Mouse (Mus musculus): ENCODE measurements at regions not wholly inside any gene's neighbourhood (a gene's known extent, or its start where the extent isn't known, plus 50 kb on each side); places are given as distances from the start of the nearest gene placed in this dataset.
A peak's percentile ranks its signal among the peaks of the same experiment; 100 is the strongest.

DNA sequence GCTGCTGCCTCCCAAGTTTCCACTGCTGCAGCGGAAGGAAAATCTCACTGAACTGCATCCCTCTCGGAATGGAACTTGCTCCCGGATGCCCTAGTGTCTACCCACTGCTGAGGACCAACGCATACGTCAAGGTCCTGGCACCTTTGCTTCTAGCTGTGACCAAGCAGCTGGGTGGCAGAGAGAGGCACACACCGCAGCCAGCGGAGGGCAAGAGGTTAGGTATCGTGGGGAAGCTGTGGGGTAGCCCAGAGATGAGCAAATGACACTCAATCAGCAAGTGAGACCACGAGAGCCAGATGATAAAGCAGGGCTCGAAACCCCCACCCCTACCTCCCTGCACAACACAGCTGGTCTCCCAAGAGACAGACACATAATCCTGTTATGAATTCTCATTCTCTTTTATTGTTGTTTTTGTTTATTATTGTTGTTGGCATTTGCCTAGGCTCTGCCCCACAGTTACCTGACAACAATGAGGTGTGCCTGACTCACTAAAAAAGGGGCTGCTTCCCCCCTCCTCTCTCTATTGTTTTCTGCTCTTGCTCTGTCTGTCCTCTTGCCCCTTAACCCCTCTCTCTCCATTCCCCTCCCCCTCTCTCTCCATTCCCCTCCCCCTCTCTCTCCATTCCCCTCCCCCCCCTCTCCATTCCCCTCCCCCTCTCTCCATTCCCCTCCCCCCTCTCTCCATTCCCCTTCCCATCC is 112.0 kb upstream of the Spred2 start:
- H3K27me3 ChIP-seq (ENCODE audit: control insufficient read depth, insufficient read depth, low read length): 0 out of 2 replicates have a peak, but pooled peaks cover 2% of the 10 kb centered on the region
- intact Hi-C loops (cut with DNase I): no loop called here
- no peak overlapping the region for H3K27ac ChIP-seq
- WGBS: 30% methylated on average over 10 of the region's 10 CpGs
- no peak for TF ChIP-seq EP300 (IDR thresholded peaks at IDR 0.05; ENCODE audit: insufficient read depth, low read depth, low read length)
- no peak for TF ChIP-seq POLR2A (IDR thresholded peaks at IDR 0.05; ENCODE audit: insufficient read depth, low read depth, low read length)
- no peak for TF ChIP-seq CTCF (IDR thresholded peaks at IDR 0.05)
- no peaks in the 10 kb centered on the region for H3K79me2 ChIP-seq (replicated peaks; ENCODE audit: control insufficient read depth, insufficient read depth, low read length)
- no peak overlapping the region for H3K4me3 ChIP-seq
- no peak overlapping the region for H3K9ac ChIP-seq (ENCODE audit: low read depth, low read length)
- H3K36me3 ChIP-seq (ENCODE audit: control insufficient read depth, insufficient read depth, low read length): no peaks in the 10 kb centered on the region
- no peaks in the 10 kb centered on the region for H3K4me1 ChIP-seq (ENCODE audit: control insufficient read depth, insufficient read depth, low read length)
- no peak for DNase-seq

DNA sequence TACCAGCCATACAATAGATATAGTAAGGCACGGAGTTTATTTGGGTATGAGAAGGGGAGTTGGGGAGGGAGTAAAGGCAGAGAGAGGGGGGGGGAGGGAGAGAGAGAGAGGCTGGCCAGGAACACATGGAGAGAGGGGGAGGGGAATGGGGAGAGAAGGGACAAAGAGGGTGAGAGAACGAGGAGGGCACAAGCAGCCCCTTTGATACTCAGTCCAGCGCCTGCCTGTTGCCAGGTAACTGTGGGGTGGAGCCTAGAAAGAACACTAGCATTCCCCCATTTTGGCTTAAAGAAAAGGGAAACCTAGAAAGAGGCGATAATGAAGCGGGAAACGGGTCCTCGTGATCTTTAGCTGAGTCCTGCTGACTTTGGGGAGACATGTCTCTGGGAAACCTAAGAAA is 110.6 kb upstream of the Spred2 start:
- 0 out of 2 replicates have a peak, but pooled peaks cover 2% of the 10 kb centered on the region for H3K27me3 ChIP-seq (ENCODE audit: control insufficient read depth, insufficient read depth, low read length)
- no peaks in the 10 kb centered on the region for H3K36me3 ChIP-seq (ENCODE audit: control insufficient read depth, insufficient read depth, low read length)
- no peak for DNase-seq
- H3K4me1 ChIP-seq (ENCODE audit: control insufficient read depth, insufficient read depth, low read length): no peaks in the 10 kb centered on the region
- H3K27ac ChIP-seq: no peak overlapping the region
- TF ChIP-seq EP300 (IDR thresholded peaks at IDR 0.05; ENCODE audit: insufficient read depth, low read depth, low read length) (no peak), CTCF (IDR thresholded peaks at IDR 0.05) (no peak), POLR2A (IDR thresholded peaks at IDR 0.05; ENCODE audit: insufficient read depth, low read depth, low read length) (no peak)
- H3K4me3 ChIP-seq: no peak overlapping the region
- 74% methylated on average over 7 of the region's 7 CpGs for WGBS
- H3K9ac ChIP-seq (ENCODE audit: low read depth, low read length): no peak overlapping the region
- intact Hi-C loops (cut with DNase I): no loop called here
- H3K79me2 ChIP-seq (replicated peaks; ENCODE audit: control insufficient read depth, insufficient read depth, low read length): no peaks in the 10 kb centered on the region

DNA sequence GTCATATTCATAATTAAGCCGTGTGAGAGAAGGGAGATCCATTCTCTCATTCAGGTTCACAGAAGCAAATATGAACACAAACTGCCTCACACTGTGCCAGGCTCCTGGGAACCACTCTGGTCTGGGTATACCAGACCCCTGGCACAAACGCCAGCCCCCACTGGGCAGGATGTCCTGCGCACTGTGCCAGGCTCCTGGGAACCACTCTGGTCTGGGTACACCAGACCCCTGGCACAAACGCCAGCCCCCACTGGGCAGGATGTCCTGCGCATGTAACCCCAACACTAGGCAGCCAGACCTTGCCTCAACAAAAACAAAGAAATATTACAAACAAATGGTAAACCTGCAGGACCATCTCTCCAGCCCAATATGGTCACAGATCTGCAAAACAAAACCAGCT is 101.2 kb upstream of the Spred2 start:
- H3K27me3 ChIP-seq (ENCODE audit: control insufficient read depth, insufficient read depth, low read length): no peaks in the 10 kb centered on the region
- no peak overlapping the region for H3K27ac ChIP-seq
- H3K4me1 ChIP-seq (ENCODE audit: control insufficient read depth, insufficient read depth, low read length): peaks cover 1% of the 10 kb centered on the region; the same call in 1 of the 2 replicates
- WGBS: 72% methylated on average over 5 of the region's 5 CpGs
- H3K79me2 ChIP-seq (replicated peaks; ENCODE audit: control insufficient read depth, insufficient read depth, low read length): no peaks in the 10 kb centered on the region
- H3K4me3 ChIP-seq: no peak overlapping the region
- H3K36me3 ChIP-seq (ENCODE audit: control insufficient read depth, insufficient read depth, low read length): no peaks in the 10 kb centered on the region
- no peak for TF ChIP-seq POLR2A (IDR thresholded peaks at IDR 0.05; ENCODE audit: insufficient read depth, low read depth, low read length)
- TF ChIP-seq CTCF (IDR thresholded peaks at IDR 0.05): no peak
- TF ChIP-seq EP300 (IDR thresholded peaks at IDR 0.05; ENCODE audit: insufficient read depth, low read depth, low read length): no peak
- intact Hi-C loops (cut with DNase I): loop anchor here (2.0 to 10.0 kb wide), 3 partner anchors 250 to 578 kb away; partner anchors contain the start of gene Rab1a
- no peak for DNase-seq
- H3K9ac ChIP-seq (ENCODE audit: low read depth, low read length): no peak overlapping the region

DNA sequence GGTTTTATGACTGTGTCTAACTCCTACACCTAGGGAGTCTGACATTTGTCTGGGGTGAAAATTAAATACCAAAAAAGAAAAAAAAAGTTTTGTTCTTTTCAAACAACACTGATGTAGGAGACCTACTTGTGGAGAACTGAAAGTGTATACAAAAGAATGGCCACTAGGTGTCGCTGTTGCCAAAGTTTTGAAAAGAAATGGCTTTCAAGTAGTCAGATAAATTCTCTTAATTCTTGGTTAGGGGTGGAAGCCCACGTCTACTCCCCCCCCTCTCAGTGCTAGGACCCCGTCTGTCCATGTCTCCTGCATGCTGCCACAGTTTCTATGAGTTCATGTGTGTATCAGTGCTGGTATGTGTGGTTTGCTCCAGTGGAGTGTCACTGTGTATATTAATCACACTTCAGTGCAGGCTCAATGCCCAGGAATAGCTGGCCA is 100.7 kb upstream of the Spred2 start:
- H3K9ac ChIP-seq (ENCODE audit: low read depth, low read length): no peak overlapping the region
- no peaks in the 10 kb centered on the region for H3K27me3 ChIP-seq (ENCODE audit: control insufficient read depth, insufficient read depth, low read length)
- no peak overlapping the region for H3K4me3 ChIP-seq
- H3K36me3 ChIP-seq (ENCODE audit: control insufficient read depth, insufficient read depth, low read length): no peaks in the 10 kb centered on the region
- H3K27ac ChIP-seq: no peak overlapping the region
- no peak for TF ChIP-seq EP300 (IDR thresholded peaks at IDR 0.05; ENCODE audit: insufficient read depth, low read depth, low read length)
- TF ChIP-seq CTCF (IDR thresholded peaks at IDR 0.05): no peak; the same call in 1 of the 2 replicates
- TF ChIP-seq POLR2A (IDR thresholded peaks at IDR 0.05; ENCODE audit: insufficient read depth, low read depth, low read length): no peak
- peak; percentile 19 to 31 for DNase-seq
- no peaks in the 10 kb centered on the region for H3K79me2 ChIP-seq (replicated peaks; ENCODE audit: control insufficient read depth, insufficient read depth, low read length)
- intact Hi-C loops (cut with DNase I): loop anchor here (2.0 to 10.0 kb wide), 3 partner anchors 249 to 577 kb away; partner anchors contain the start of gene Rab1a
- WGBS: under 1% methylated on average over 3 of the region's 3 CpGs
- peaks cover 4% of the 10 kb centered on the region for H3K4me1 ChIP-seq (ENCODE audit: control insufficient read depth, insufficient read depth, low read length)

DNA sequence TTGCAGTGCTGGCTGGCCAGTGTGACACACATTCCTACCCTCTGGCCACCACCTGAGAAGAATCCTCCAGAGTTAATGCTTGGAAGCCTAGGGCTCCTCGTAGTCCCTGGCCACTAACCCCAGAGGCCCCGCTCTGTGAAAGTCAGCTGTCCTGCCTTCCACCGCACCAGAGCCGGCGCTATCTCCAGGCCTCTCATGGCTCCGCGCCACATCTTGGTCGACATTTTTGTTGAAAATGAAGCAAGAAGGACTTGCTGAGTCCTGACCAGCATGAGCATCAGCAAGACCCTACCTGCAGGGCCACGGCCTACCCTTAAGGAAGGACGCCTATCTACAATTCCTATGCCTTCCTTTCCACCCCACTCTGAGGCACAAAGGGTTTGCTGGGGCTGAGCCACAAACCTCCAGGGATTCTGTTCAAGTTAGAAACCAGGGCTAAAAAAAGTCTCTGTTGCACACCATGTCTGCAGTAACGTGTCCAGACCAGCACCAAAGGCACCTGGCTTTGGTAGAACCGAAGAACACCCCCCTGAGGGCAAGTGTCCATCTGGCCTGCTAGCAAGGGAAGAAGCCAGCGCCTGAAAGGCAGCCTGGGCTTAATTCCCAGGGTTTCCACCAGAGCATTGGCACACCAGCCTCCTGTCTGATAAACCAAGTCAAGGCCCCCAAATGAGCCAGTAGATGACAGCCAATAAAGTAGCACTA is 97.5 kb upstream of the Spred2 start:
- peaks cover 4% of the 10 kb centered on the region for H3K4me1 ChIP-seq (ENCODE audit: control insufficient read depth, insufficient read depth, low read length)
- intact Hi-C loops (cut with DNase I): loop anchor here (10.0 kb wide), 1 partner anchor 378 kb away; the partner anchor contains the start of gene Rab1a
- no peaks in the 10 kb centered on the region for H3K36me3 ChIP-seq (ENCODE audit: control insufficient read depth, insufficient read depth, low read length)
- no peak overlapping the region for H3K27ac ChIP-seq
- DNase-seq: no peak
- no peak overlapping the region for H3K9ac ChIP-seq (ENCODE audit: low read depth, low read length)
- no peaks in the 10 kb centered on the region for H3K27me3 ChIP-seq (ENCODE audit: control insufficient read depth, insufficient read depth, low read length)
- 76% methylated on average over 13 of the region's 13 CpGs for WGBS
- no peak overlapping the region for H3K4me3 ChIP-seq
- TF ChIP-seq CTCF (IDR thresholded peaks at IDR 0.05) (no peak), POLR2A (IDR thresholded peaks at IDR 0.05; ENCODE audit: insufficient read depth, low read depth, low read length) (no peak), EP300 (IDR thresholded peaks at IDR 0.05; ENCODE audit: insufficient read depth, low read depth, low read length) (no peak)
- H3K79me2 ChIP-seq (replicated peaks; ENCODE audit: control insufficient read depth, insufficient read depth, low read length): no peaks in the 10 kb centered on the region

DNA sequence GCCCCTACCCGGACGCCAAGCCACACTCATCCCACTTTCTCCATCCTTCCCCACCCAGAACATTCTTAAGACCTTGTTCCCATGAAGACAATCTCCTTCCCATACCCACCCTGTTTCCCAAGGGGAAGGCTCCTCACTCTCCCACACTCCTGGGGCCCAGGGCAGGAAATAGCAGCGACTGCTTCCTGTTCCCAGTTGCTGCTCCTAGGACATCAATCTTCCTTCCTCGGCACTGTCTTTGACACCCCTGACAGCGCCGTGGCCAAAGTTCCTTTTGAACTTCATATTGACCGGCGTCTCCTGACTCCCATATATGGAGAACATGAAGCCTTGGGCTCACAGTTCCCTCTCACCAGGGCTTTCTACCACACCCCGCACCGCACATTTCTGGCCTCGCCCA is 96.2 kb upstream of the Spred2 start:
- Histone ChIP-seq H3K36me3 (ENCODE audit: control insufficient read depth, insufficient read depth, low read length) (no peaks in the 10 kb centered on the region), H3K4me3 (no peak overlapping the region), H3K9ac (ENCODE audit: low read depth, low read length) (no peak overlapping the region), H3K79me2 (replicated peaks; ENCODE audit: control insufficient read depth, insufficient read depth, low read length) (no peaks in the 10 kb centered on the region), H3K4me1 (ENCODE audit: control insufficient read depth, insufficient read depth, low read length) (peaks cover 4% of the 10 kb centered on the region), H3K27ac (no peak overlapping the region), H3K27me3 (ENCODE audit: control insufficient read depth, insufficient read depth, low read length) (no peaks in the 10 kb centered on the region)
- no peak for DNase-seq
- intact Hi-C loops (cut with DNase I): loop anchor here (10.0 kb wide), 1 partner anchor 377 kb away; the partner anchor contains the start of gene Rab1a
- no peak for TF ChIP-seq POLR2A (IDR thresholded peaks at IDR 0.05; ENCODE audit: insufficient read depth, low read depth, low read length)
- TF ChIP-seq CTCF (IDR thresholded peaks at IDR 0.05): no peak
- TF ChIP-seq EP300 (IDR thresholded peaks at IDR 0.05; ENCODE audit: insufficient read depth, low read depth, low read length): no peak
- 40% methylated on average over 11 of the region's 11 CpGs for WGBS
